Mouse (Mus musculus): ENCODE results near the gene Phf11b. TPM values are rescaled to one million over a fixed set of nuclear protein-coding genes. Genes with fewer than 3 reads are reported as not detected.
"Not testable (repeated sequence)": the region's sequence is repeated elsewhere in the genome, so short reads cannot be mapped to it uniquely, and the experiment has no call there.

The Phf11b gene
- not detected for total RNA-seq (2021)
- long read RNA-seq, experiment 1 = 0 reads
- long read RNA-seq, experiment 2 = 0 reads

GRCm38 (mm10) chr14:59341189-59341588 is at the start of gene Phf11b:
Gene Phf11b, minus strand, starts transcription at chr14:59341351.
- not testable (repeated sequence) for DNase-seq (ENCODE audit: low spot score in 2 of 2)

GRCm38 (mm10) chr14:59390181-59390580 is 49.0 kb upstream of the Phf11b start:
- DNase-seq (ENCODE audit: low spot score in 2 of 2) = peak; percentile 19 to 35

GRCm38 (mm10) chr14:59389532-59389931 is 48.4 kb upstream of the Phf11b start:
- DNase-seq (ENCODE audit: low spot score in 2 of 2) = no peak

- DNase-seq (ENCODE audit: low spot score in 2 of 2) = no peak
These were observed 29.4 kb upstream of the Phf11b start for GRCm38 (mm10) chr14:59370348-59371068.

GRCm38 (mm10) chr14:59366386-59367105 is 25.4 kb upstream of the Phf11b start:
- DNase-seq (ENCODE audit: low spot score in 2 of 2) = no peak

- DNase-seq (ENCODE audit: low spot score in 2 of 2) = peak in 1 of 2 experiments; percentile 31
These were observed 24.1 kb upstream of the Phf11b start, which contains the start of gene Phf11d for GRCm38 (mm10) chr14:59365244-59365644. Gene Phf11d, minus strand, starts transcription at chr14:59365470.

GRCm38 (mm10) chr14:59339541-59339940 is 1.6 kb downstream of the Phf11b start:
- DNase-seq (ENCODE audit: low spot score in 2 of 2) = no peak

GRCm38 (mm10) chr14:59336056-59336455 is 5.1 kb downstream of the Phf11b start:
- not testable (repeated sequence) for DNase-seq (ENCODE audit: low spot score in 2 of 2)

- peak; percentile 13 to 26 for DNase-seq (ENCODE audit: low spot score in 2 of 2)
These were observed 10.7 kb downstream of the Phf11b start for GRCm38 (mm10) chr14:59330499-59330898.

- DNase-seq (ENCODE audit: low spot score in 2 of 2) = not testable (repeated sequence)
These were observed 21.2 kb downstream of the Phf11b start for GRCm38 (mm10) chr14:59319970-59320369.

- DNase-seq (ENCODE audit: low spot score in 2 of 2) = not testable (repeated sequence)
These were observed 22.1 kb downstream of the Phf11b start for GRCm38 (mm10) chr14:59319036-59319435.

GRCm38 (mm10) chr14:59297391-59297790 is 43.8 kb downstream of the Phf11b start, which contains the start of gene Phf11a:
Gene Phf11a, minus strand, starts transcription at chr14:59297522.
- DNase-seq (ENCODE audit: low spot score in 2 of 2) = not testable (repeated sequence)

- DNase-seq (ENCODE audit: low spot score in 2 of 2) = not testable (repeated sequence)
These were observed 49.4 kb downstream of the Phf11b start for GRCm38 (mm10) chr14:59291769-59292168.

- not testable (repeated sequence) for DNase-seq (ENCODE audit: low spot score in 2 of 2)
These were observed 66.2 kb downstream of the Phf11b start for GRCm38 (mm10) chr14:59274961-59275360.

Other genes starting within 250 kb of the Phf11b start
- not detected for gene 1700129C05Rik, start 198.5 kb downstream of the Phf11b start, total RNA-seq (2021)
- not detected for gene Gm5142, start 162.6 kb downstream of the Phf11b start, total RNA-seq (2021)
- 10 to 100 TPM; 31.7 to 33.5 TPM for gene Rcbtb1, start 140.1 kb downstream of the Phf11b start, total RNA-seq (2021)
- gene Gm6904, start 81.1 kb downstream of the Phf11b start, total RNA-seq (2021) = not detected
- not detected for gene Phf11a, start 43.8 kb downstream of the Phf11b start, total RNA-seq (2021)
- gene Phf11d, start 24.1 kb upstream of the Phf11b start, total RNA-seq (2021) = under 1 TPM; 0.48 to 0.72 TPM
- under 1 TPM; 0.62 to 0.74 TPM for gene Phf11c, start 54.0 kb upstream of the Phf11b start, total RNA-seq (2021)
- 1 to 10 TPM; 6.7 to 7.1 TPM for gene Setdb2, start 99.5 kb upstream of the Phf11b start, total RNA-seq (2021)
- gene Cab39l, start 99.6 kb upstream of the Phf11b start, total RNA-seq (2021) = 10 to 100 TPM; 18.3 to 33.8 TPM

Measured in layer of hippocampus, postnatal 14 days (tissue).